9 mouse cellular contexts compared by ENCODE assay signal in the genomic region with DNA sequence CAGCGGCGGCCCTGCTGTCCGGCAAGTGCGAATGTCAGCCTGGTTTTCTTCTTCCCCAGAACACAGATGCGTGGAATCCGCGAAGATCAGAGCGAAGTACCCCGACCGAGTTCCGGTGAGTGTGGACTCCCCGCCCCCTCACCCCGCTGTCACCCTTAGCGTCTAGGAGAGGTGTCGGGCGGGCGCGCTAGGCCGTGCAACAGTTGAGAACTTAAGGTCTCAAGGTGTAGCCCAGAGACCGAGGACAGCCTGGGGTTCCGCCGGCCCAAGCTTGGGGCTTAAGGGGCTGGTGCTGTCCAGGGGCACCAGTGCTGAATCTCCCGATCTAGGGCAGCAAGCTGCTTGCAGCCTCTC. TPM values are rescaled to one million over a fixed set of nuclear protein-coding genes. Genes with fewer than 3 reads are reported as not detected.
DNase-seq lines count a peak whose midpoint lies in the region; ATAC-seq and TF ChIP-seq lines count a peak whose summit lies in the region.
"Had no signal": no experiment of that assay in that cellular context is flagged by ENCODE, and none has a peak within 500 bp of the region (broad histone marks: within the 10 kb centered on the region; RNA-seq: fewer than 3 reads in every experiment).

No protein-coding gene starts in this region.

- H3K36me3 ChIP-seq in CH12.LX (replicated peaks in 1 of 2; ENCODE audit: control insufficient read depth in 1 of 2, insufficient read depth in 1 of 2, low read length in 1 of 2) = peaks cover 19 to 35% of the 10 kb centered on the region in 2 experiments
- H3K36me3 ChIP-seq in heart, embryonic 15.5 days = peaks cover 30% of the 10 kb centered on the region
- 0 out of 2 replicates have a peak, but pooled peaks cover 14% of the 10 kb centered on the region for H3K36me3 ChIP-seq in kidney, postnatal 0 days (ENCODE audit: insufficient read depth, low read length)

- no peak for TF ChIP-seq CTCF in CH12.LX (conservative IDR thresholded peaks at IDR 0.05 in 1 of 2, IDR thresholded peaks at IDR 0.05 in 1 of 2; ENCODE audit: low read depth in 2 of 2, low read length in 2 of 2)
- no peak for TF ChIP-seq CTCF in embryonic fibroblast, embryonic 13.5 days (IDR thresholded peaks at IDR 0.05; ENCODE audit: borderline replicate concordance, insufficient read depth, low read length)
- no peak for TF ChIP-seq CTCF in kidney, postnatal 0 days (IDR thresholded peaks at IDR 0.05; ENCODE audit: low read depth)
- TF ChIP-seq CTCF in olfactory bulb, adult 2 months (IDR thresholded peaks at IDR 0.05; ENCODE audit: insufficient read depth, low read depth, low read length) = no peak

- under 1% methylated on average over 23 of the region's 23 CpGs for WGBS in heart, embryonic 15.5 days
- under 1% methylated on average over 23 of the region's 23 CpGs for WGBS in kidney, postnatal 0 days
- under 1% methylated on average over 23 of the region's 23 CpGs for whole genome bisulfite sequencing in olfactory bulb, adult 2 months

- TF ChIP-seq RAD21 in CH12.LX (IDR thresholded peaks at IDR 0.05; ENCODE audit: low read depth, low read length) = no peak

- TF ChIP-seq POLR2A in CH12.LX (IDR thresholded peaks at IDR 0.05; ENCODE audit: low read depth, low read length) = no peak
- TF ChIP-seq POLR2A in embryonic fibroblast, embryonic 13.5 days (IDR thresholded peaks at IDR 0.05; ENCODE audit: low read depth, low read length) = no peak
- TF ChIP-seq POLR2A in olfactory bulb, adult 2 months (IDR thresholded peaks at IDR 0.05; ENCODE audit: insufficient read depth, low read depth, low read length) = no peak

- dilution Hi-C loops in CH12.LX (cut with MboI; ENCODE audit: extremely low pct_ligation_motif_present, extremely low pct_unique_long_range_greater_than_20kb, low sequenced_read_pairs) = no loop called here

- H3K27ac ChIP-seq in CH12.LX (ENCODE audit: insufficient read depth, low read depth) = no peak overlapping the region
- H3K27ac ChIP-seq in embryonic fibroblast, embryonic 13.5 days (ENCODE audit: insufficient read depth, low read length) = no peak overlapping the region; the same call in 1 of the 2 replicates
- peak overlapping the region; percentile 79 for H3K27ac ChIP-seq in heart, embryonic 15.5 days
- H3K27ac ChIP-seq in kidney, postnatal 0 days = peak overlapping the region; percentile 81
- H3K27ac ChIP-seq in olfactory bulb, adult 2 months (ENCODE audit: insufficient read depth, low read depth, low read length) = peak overlapping the region; percentile 46; the same call in 1 of the 2 replicates

- in situ Hi-C loops in CH12.LX (cut with MboI; ENCODE audit: low pct_ligation_motif_present, low pct_unique_long_range_greater_than_20kb, low sequenced_read_pairs) = no loop called here

- peak; percentile 41 for DNase-seq in CH12.LX (ENCODE audit: extremely low read depth)
- peak; percentile 52 for DNase-seq in adrenal gland, adult 2 months
- DNase-seq in kidney, postnatal 0 days (ENCODE audit: low spot score) = peak; percentile 70
- peak; percentile 66 for DNase-seq in lung, postnatal 10 days
- DNase-seq in thymus, postnatal 14 days = peak; percentile 69

- no peak for TF ChIP-seq EP300 in CH12.LX (IDR thresholded peaks at IDR 0.05; ENCODE audit: low read length)

- H3K4me1 ChIP-seq in CH12.LX (ENCODE audit: control insufficient read depth in 1 of 2, insufficient read depth in 2 of 2) = peaks cover 0 to 37% of the 10 kb centered on the region in 2 experiments; a peak in 2 of 4 replicates
- no peaks in the 10 kb centered on the region for H3K4me1 ChIP-seq in embryonic fibroblast, embryonic 13.5 days (ENCODE audit: control insufficient read depth, insufficient read depth, low read length)
- peaks cover 19% of the 10 kb centered on the region for H3K4me1 ChIP-seq in heart, embryonic 15.5 days (replicated peaks)
- 0 out of 2 replicates have a peak, but pooled peaks cover 6% of the 10 kb centered on the region for H3K4me1 ChIP-seq in kidney, postnatal 0 days (replicated peaks; ENCODE audit: insufficient read depth, low read length)
- H3K4me1 ChIP-seq in olfactory bulb, adult 2 months (ENCODE audit: control insufficient read depth, insufficient read depth, low read length) = peaks cover 14% of the 10 kb centered on the region

- no peaks in the 10 kb centered on the region for H3K9me3 ChIP-seq in CH12.LX (replicated peaks; ENCODE audit: low read length)
- no peaks in the 10 kb centered on the region for H3K9me3 ChIP-seq in heart, embryonic 15.5 days (replicated peaks)
- H3K9me3 ChIP-seq in kidney, postnatal 0 days (replicated peaks; ENCODE audit: low read length) = no peaks in the 10 kb centered on the region

- H3K79me2 ChIP-seq in CH12.LX (replicated peaks; ENCODE audit: control insufficient read depth, extremely low read depth, insufficient read depth, poor library complexity, severe bottlenecking) = peaks cover 10% of the 10 kb centered on the region; the same call in 1 of the 2 replicates

- H3K9ac ChIP-seq in CH12.LX (ENCODE audit: insufficient read depth, low read depth) = peak overlapping the region; percentile 89; the same call in 1 of the 2 replicates
- H3K9ac ChIP-seq in heart, embryonic 15.5 days = peak overlapping the region; percentile 86
- peak overlapping the region; percentile 85 for H3K9ac ChIP-seq in kidney, postnatal 0 days (ENCODE audit: low read depth, low read length)

- peak overlapping the region; percentile 71; the same call in 1 of the 2 replicates for H3K4me2 ChIP-seq in CH12.LX (ENCODE audit: insufficient read depth, low read depth, poor library complexity, severe bottlenecking)
- peak overlapping the region; percentile 92 for H3K4me2 ChIP-seq in heart, embryonic 15.5 days
- H3K4me2 ChIP-seq in kidney, postnatal 0 days (ENCODE audit: low read length) = peak overlapping the region; percentile 85

- peak; percentile 23; the same call in 1 of the 2 replicates for ATAC-seq in heart, embryonic 15.5 days (replicated peaks; ENCODE audit: insufficient number of reproducible peaks, insufficient read depth, low FRiP score, low read depth)
- peak; percentile 14; the same call in 1 of the 2 replicates for ATAC-seq in kidney, postnatal 0 days (replicated peaks; ENCODE audit: low FRiP score, low read depth)

- peak overlapping the region; percentile 92 to 98 (median 98) for H3K4me3 ChIP-seq in CH12.LX (replicated peaks in 1 of 3; ENCODE audit: low read depth in 2 of 3, low read length in 2 of 3, poor library complexity in 1 of 3)
- H3K4me3 ChIP-seq in embryonic fibroblast, embryonic 13.5 days (ENCODE audit: insufficient read depth, low read length) = peak overlapping the region; percentile 97
- peak overlapping the region; percentile 98 for H3K4me3 ChIP-seq in heart, embryonic 15.5 days
- peak overlapping the region; percentile 90 for H3K4me3 ChIP-seq in kidney, postnatal 0 days (replicated peaks; ENCODE audit: low read depth, low read length)
- H3K4me3 ChIP-seq in olfactory bulb, adult 2 months (ENCODE audit: insufficient read depth, low read depth, low read length) = peak overlapping the region; percentile 93

- no peaks in the 10 kb centered on the region for H3K27me3 ChIP-seq in CH12.LX (replicated peaks)
- H3K27me3 ChIP-seq in heart, embryonic 15.5 days = no peaks in the 10 kb centered on the region
- H3K27me3 ChIP-seq in kidney, postnatal 0 days (ENCODE audit: insufficient read depth, low read length) = no peaks in the 10 kb centered on the region

RNA-seq across cellular contexts. Expression of a gene that starts 0.6 kb away (rescaled TPM):
- 29.8 and 30.6 TPM in 2 replicates for total RNA-seq in CH12.LX (2012; rRNA removed)
- total RNA-seq in CH12.LX (2014; rRNA removed) = 49.4 and 61.0 TPM in 2 replicates
- polyA plus RNA-seq in CH12.LX (2012; ENCODE audit: insufficient read length, low read depth) = 39.3 and 42.1 TPM in 2 replicates
- 100 to 1,000 TPM; 124 to 166 TPM for total RNA-seq in adrenal gland, adult 2 months (2021)
- 15.0 and 15.4 TPM in 2 replicates for polyA plus RNA-seq in adrenal gland, adult 2 months (2012; rRNA removed)
- polyA plus RNA-seq in embryonic fibroblast, embryonic 13.5 days (2011; ENCODE audit: insufficient read length, low read depth, missing spikeins) = 51.0 and 61.1 TPM in 2 replicates
- 207 and 220 TPM in 2 replicates for polyA plus RNA-seq in heart, embryonic 15.5 days (2015; fragmentation: Nextera tagmentation; extraction: Ambion mirVana)
- 264 and 266 TPM in 2 replicates for polyA plus RNA-seq in kidney, postnatal 0 days (2015; fragmentation: Nextera tagmentation; extraction: Ambion mirVana)
- polyA plus RNA-seq in olfactory bulb, adult 2 months (2012; ENCODE audit: insufficient read depth, insufficient read length, low replicate concordance, missing spikeins) = not detected in 2 replicates

RNA-seq across cellular contexts. Expression of a gene that starts 7.4 kb away (rescaled TPM):
- total RNA-seq in CH12.LX (2012; rRNA removed) (2.1 and 3.6 TPM in 2 replicates), CH12.LX (2014; rRNA removed) (3.1 and 3.5 TPM in 2 replicates)
- 3.7 and 4.3 TPM in 2 replicates for polyA plus RNA-seq in CH12.LX (2012; ENCODE audit: insufficient read length, low read depth)
- 10 to 100 TPM in 1 of 2 experiments, 1 to 10 TPM in 1; 6.0 to 10.2 TPM for total RNA-seq in adrenal gland, adult 2 months (2021)
- 9.4 and 9.9 TPM in 2 replicates for polyA plus RNA-seq in adrenal gland, adult 2 months (2012; rRNA removed)
- polyA plus RNA-seq in embryonic fibroblast, embryonic 13.5 days (2011; ENCODE audit: insufficient read length, low read depth, missing spikeins) = 11.4 and 12.2 TPM in 2 replicates
- polyA plus RNA-seq in heart, embryonic 15.5 days (2015; fragmentation: Nextera tagmentation; extraction: Ambion mirVana) = 3.9 and 5.6 TPM in 2 replicates
- 17.3 and 17.7 TPM in 2 replicates for polyA plus RNA-seq in kidney, postnatal 0 days (2015; fragmentation: Nextera tagmentation; extraction: Ambion mirVana)
- polyA plus RNA-seq in olfactory bulb, adult 2 months (2012; ENCODE audit: insufficient read depth, insufficient read length, low replicate concordance, missing spikeins) = not detected in 2 replicates

RNA-seq across cellular contexts. Expression of a gene that starts 30.8 kb away (rescaled TPM):
- total RNA-seq in CH12.LX (2012; rRNA removed) (not detected in 2 replicates), CH12.LX (2014; rRNA removed) (not detected in 2 replicates)
- not detected in 2 replicates for polyA plus RNA-seq in CH12.LX (2012; ENCODE audit: insufficient read length, low read depth)
- total RNA-seq in adrenal gland, adult 2 months (2021) = not detected
- polyA plus RNA-seq in adrenal gland, adult 2 months (2012; rRNA removed) = not detected in 2 replicates
- polyA plus RNA-seq in embryonic fibroblast, embryonic 13.5 days (2011; ENCODE audit: insufficient read length, low read depth, missing spikeins) = 0.79 and 1.9 TPM in 2 replicates
- polyA plus RNA-seq in heart, embryonic 15.5 days (2015; fragmentation: Nextera tagmentation; extraction: Ambion mirVana) = 0.23 and 1.1 TPM in 2 replicates
- polyA plus RNA-seq in kidney, postnatal 0 days (2015; fragmentation: Nextera tagmentation; extraction: Ambion mirVana) = 0.51 and 0.58 TPM in 2 replicates
- polyA plus RNA-seq in olfactory bulb, adult 2 months (2012; ENCODE audit: insufficient read depth, insufficient read length, low replicate concordance, missing spikeins) = not detected in 2 replicates
- total RNA-seq: heart, adult 18-20 months had no signal

RNA-seq across cellular contexts. Expression of a gene that starts 51.0 kb away (rescaled TPM):
- 7.6 and 8.1 TPM in 2 replicates for total RNA-seq in CH12.LX (2012; rRNA removed)
- 5.0 and 5.4 TPM in 2 replicates for total RNA-seq in CH12.LX (2014; rRNA removed)
- 8.2 and 8.7 TPM in 2 replicates for polyA plus RNA-seq in CH12.LX (2012; ENCODE audit: insufficient read length, low read depth)
- 1 to 10 TPM; 3.3 to 3.5 TPM for total RNA-seq in adrenal gland, adult 2 months (2021)
- polyA plus RNA-seq in adrenal gland, adult 2 months (2012; rRNA removed) = 1.6 and 1.9 TPM in 2 replicates
- polyA plus RNA-seq in embryonic fibroblast, embryonic 13.5 days (2011; ENCODE audit: insufficient read length, low read depth, missing spikeins) = 3.7 and 4.2 TPM in 2 replicates
- polyA plus RNA-seq in heart, embryonic 15.5 days (2015; fragmentation: Nextera tagmentation; extraction: Ambion mirVana) = 4.8 and 6.1 TPM in 2 replicates
- 5.3 and 6.1 TPM in 2 replicates for polyA plus RNA-seq in kidney, postnatal 0 days (2015; fragmentation: Nextera tagmentation; extraction: Ambion mirVana)
- 148 TPM in 1 of 2 replicates, not detected in the other for polyA plus RNA-seq in olfactory bulb, adult 2 months (2012; ENCODE audit: insufficient read depth, insufficient read length, low replicate concordance, missing spikeins)

Comparison
In these comparisons a context has a peak if more than half of its experiments do, and no peak if none do; other contexts are left out.
1. H3K27ac ChIP-seq: peak in heart, embryonic 15.5 days (single experiment), kidney, postnatal 0 days (single experiment) and olfactory bulb, adult 2 months (single experiment); none in CH12.LX (single experiment) and embryonic fibroblast, embryonic 13.5 days (single experiment).
2. Peak in every context shown above with its lines, with median percentiles within 50 percentile points of each other: DNase-seq, H3K4me2 ChIP-seq, H3K4me3 ChIP-seq and H3K9ac ChIP-seq.